Mouse (Mus musculus): ENCODE data around the gene Pym1. TPM values are rescaled to one million over a fixed set of nuclear protein-coding genes. Genes with fewer than 3 reads are reported as not detected.
A peak's percentile ranks its signal among the peaks of the same experiment; 100 is the strongest.

Gene Pym1
- total RNA-seq, 2 experiments from 2014 or later, result 18.3 to 22.1 TPM

- peak; percentile 55 to 81 for DNase-seq (ENCODE audit: low spot score in 2 of 2)
Observed at GRCm38 (mm10) chr10:128804271-128805091, 56.8 kb downstream of the Pym1 start, which contains the start of gene Tmem198b. Tmem198b (minus strand) TSS chr10:128804370.

- peak; percentile 93 to 97 for DNase-seq (ENCODE audit: low spot score in 2 of 2)
Observed at GRCm38 (mm10) chr10:128805092-128806000, 57.7 kb downstream of the Pym1 start.

- DNase-seq (ENCODE audit: low spot score in 2 of 2), result no peak
Observed at GRCm38 (mm10) chr10:128806086-128806485, 58.4 kb downstream of the Pym1 start.

- no peak for DNase-seq (ENCODE audit: low spot score in 2 of 2)
Observed at GRCm38 (mm10) chr10:128807018-128807417, 59.3 kb downstream of the Pym1 start.

Other genes starting within 250 kb of the Pym1 start
- 100 to 1,000 TPM; 119 to 139 TPM for gene Myl6b, start 249.2 kb upstream of the Pym1 start, total RNA-seq (2021)
- gene Esyt1, start 222.0 kb upstream of the Pym1 start, total RNA-seq (2021), result 10 to 100 TPM; 49.6 to 50.5 TPM
- 1 to 10 TPM; 6.7 to 9.9 TPM for gene Zc3h10, start 200.1 kb upstream of the Pym1 start, total RNA-seq (2021)
- 1,000 to 10,000 TPM; 2,741 to 3,076 TPM for gene Rpl41, start 198.6 kb upstream of the Pym1 start, total RNA-seq (2021)
- 10 to 100 TPM; 84.8 to 91.4 TPM for gene Pa2g4, start 181.9 kb upstream of the Pym1 start, total RNA-seq (2021)
- gene Erbb3, start 158.2 kb upstream of the Pym1 start, total RNA-seq (2021), result 10 to 100 TPM; 18.0 to 19.0 TPM
- 100 to 1,000 TPM; 757 to 856 TPM for gene Rps26, start 121.1 kb upstream of the Pym1 start, total RNA-seq (2021)
- 1 to 10 TPM in 1 of 2 experiments, under 1 TPM in 1; 0.93 to 1.4 TPM for gene Ikzf4, start 101.9 kb upstream of the Pym1 start, total RNA-seq (2021)
- 10 to 100 TPM; 12.0 to 13.1 TPM for gene Suox, start 73.8 kb upstream of the Pym1 start, total RNA-seq (2021)
- gene Rab5b, start 51.6 kb upstream of the Pym1 start, total RNA-seq (2021), result 10 to 100 TPM; 85.8 to 88.8 TPM
- gene Pmel, start 43.7 kb upstream of the Pym1 start, total RNA-seq (2021), result 1 to 10 TPM; 4.0 to 5.2 TPM
- 10 to 100 TPM; 38.7 to 42.8 TPM for gene Cdk2, start 42.9 kb upstream of the Pym1 start, total RNA-seq (2021)
- 1 to 10 TPM; 6.7 TPM for gene Dgka, start 3.0 kb upstream of the Pym1 start, total RNA-seq (2021)
- 1 to 10 TPM; 2.8 to 3.0 TPM for gene Mmp19, start 43.0 kb downstream of the Pym1 start, total RNA-seq (2021)
- gene Dnajc14, start 56.2 kb downstream of the Pym1 start, total RNA-seq (2021), result 10 to 100 TPM; 48.6 to 50.7 TPM
- gene Tmem198b, start 56.5 kb downstream of the Pym1 start, total RNA-seq (2021), result 10 to 100 TPM; 17.3 to 20.2 TPM
- gene Sarnp, start 69.4 kb downstream of the Pym1 start, total RNA-seq (2021), result 10 to 100 TPM; 48.5 to 54.6 TPM
- 10 to 100 TPM; 11.7 to 12.0 TPM for gene Ormdl2, start 73.8 kb downstream of the Pym1 start, total RNA-seq (2021)
- 1 to 10 TPM; 7.5 to 8.3 TPM for gene Gdf11, start 143.8 kb downstream of the Pym1 start, total RNA-seq (2021)
- gene Cd63, start 153.1 kb downstream of the Pym1 start, total RNA-seq (2021), result 100 to 1,000 TPM; 311 to 352 TPM
- 10 to 100 TPM; 11.7 to 12.1 TPM for gene Rdh5, start 175.0 kb downstream of the Pym1 start, total RNA-seq (2021)
- 100 to 1,000 TPM; 218 to 231 TPM for gene Bloc1s1, start 176.1 kb downstream of the Pym1 start, total RNA-seq (2021)
- gene Itga7, start 185.9 kb downstream of the Pym1 start, total RNA-seq (2021), result 100 to 1,000 TPM; 148 to 157 TPM
- under 1 TPM in 1 of 2 experiments, not detected in 1; 0.73 TPM for gene Mettl7b, start 213.1 kb downstream of the Pym1 start, total RNA-seq (2021)
- not detected for gene Olfr9, start 241.5 kb downstream of the Pym1 start, total RNA-seq (2021)

Measured in gastrocnemius, postnatal 4 days (tissue).